In the genomic region with DNA sequence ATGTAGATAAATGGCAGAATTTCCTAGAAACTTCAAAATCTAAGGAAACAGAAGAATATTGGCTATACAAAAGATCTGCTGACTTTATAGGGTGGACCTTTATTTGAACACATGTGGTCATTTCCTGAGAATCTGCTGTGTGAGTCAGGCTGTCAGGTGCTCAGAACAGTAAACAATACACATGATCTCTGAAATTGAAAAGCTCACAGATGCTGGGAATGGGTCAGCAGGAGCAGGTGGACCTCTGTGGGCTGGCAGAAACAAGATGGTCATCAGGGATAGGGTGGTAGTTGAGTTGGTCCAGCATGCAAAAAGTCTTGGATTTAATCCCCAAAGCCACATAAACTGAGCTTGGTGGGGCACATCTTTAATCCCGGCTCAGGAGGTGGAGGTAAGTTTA, we compare ENCODE assay signal across 26 mouse cellular contexts. TPM values are rescaled to one million over a fixed set of nuclear protein-coding genes. Genes with fewer than 3 reads are reported as not detected.
DNase-seq lines count a peak whose midpoint lies in the region; ATAC-seq and TF ChIP-seq lines count a peak whose summit lies in the region.
"Had no signal": no experiment of that assay in that cellular context is flagged by ENCODE, and none has a peak within 500 bp of the region (broad histone marks: within the 10 kb centered on the region; RNA-seq: fewer than 3 reads in every experiment).

No protein-coding gene starts in this region.

- WGBS in intestine, embryonic 16.5 days = 92% methylated on average over 1 of the region's 1 CpGs
- WGBS in intestine, embryonic 15.5 days = 92% methylated on average over 1 of the region's 1 CpGs
- 100% methylated on average over 1 of the region's 1 CpGs for WGBS in macrophage (ENCODE audit: missing documents)
- WGBS in midbrain, embryonic 11.5 days = 86% methylated on average over 1 of the region's 1 CpGs

- no peak overlapping the region for H3K9ac ChIP-seq in intestine, embryonic 16.5 days (ENCODE audit: low read depth, low read length)
- no peak overlapping the region for H3K9ac ChIP-seq in intestine, embryonic 15.5 days
- no peak overlapping the region for H3K9ac ChIP-seq in midbrain, embryonic 11.5 days (ENCODE audit: low read length)
- H3K9ac ChIP-seq: limb, embryonic 13.5 days; neural tube, embryonic 13.5 days had no signal

- no peaks in the 10 kb centered on the region for H3K36me3 ChIP-seq in intestine, embryonic 16.5 days (ENCODE audit: control insufficient read depth, insufficient read depth, low read length)
- no peaks in the 10 kb centered on the region for H3K36me3 ChIP-seq in intestine, embryonic 15.5 days
- no peaks in the 10 kb centered on the region for H3K36me3 ChIP-seq in macrophage (ENCODE audit: inconsistent target)
- H3K36me3 ChIP-seq in midbrain, embryonic 11.5 days (ENCODE audit: control insufficient read depth, insufficient read depth, low read length) = no peaks in the 10 kb centered on the region
- H3K36me3 ChIP-seq: limb, embryonic 13.5 days had no signal

- peaks cover 29% of the 10 kb centered on the region; the same call in 1 of the 2 replicates for H3K79me2 ChIP-seq in macrophage (ENCODE audit: inconsistent target)

- DNase-seq in 3T3-L1 (ENCODE audit: low read depth, low spot score) = peak; percentile 62
- no peak for DNase-seq in midbrain, embryonic 11.5 days (ENCODE audit: low spot score, missing footprints)
- DNase-seq in right cerebral cortex, postnatal 14 days = no peak
- no peak for DNase-seq in right cerebral cortex, adult 18-20 months
- DNase-seq: adrenal gland, adult 2 months; adrenal gland, postnatal 36 days; cerebellum, adult 2 months; cerebellum, postnatal 14 days; gastrocnemius, postnatal 10 days; heart, postnatal 14 days; kidney, adult 11 months; kidney, postnatal 14 days; lung, adult 18-20 months; lung, postnatal 10 days; right cerebral cortex, postnatal 25 days; thymus, postnatal 4 days had no signal

- TF ChIP-seq CTCF in bone marrow macrophage, adult 2 months (IDR thresholded peaks at IDR 0.05; ENCODE audit: low read depth, low read length) = no peak

- TF ChIP-seq POLR2A in bone marrow macrophage, adult 2 months (IDR thresholded peaks at IDR 0.05; ENCODE audit: borderline replicate concordance, low read depth, low read length) = no peak

- H3K27ac ChIP-seq in intestine, embryonic 16.5 days (ENCODE audit: low read length) = peak overlapping the region; percentile 14; the same call in 1 of the 2 replicates
- no peak overlapping the region for H3K27ac ChIP-seq in intestine, embryonic 15.5 days
- H3K27ac ChIP-seq in bone marrow macrophage, adult 2 months (ENCODE audit: insufficient read depth, low read depth, low read length) = peak overlapping the region; percentile 61
- H3K27ac ChIP-seq in macrophage = peak overlapping the region; percentile 43
- no peak overlapping the region for H3K27ac ChIP-seq in midbrain, embryonic 11.5 days (ENCODE audit: low read depth, low read length)
- H3K27ac ChIP-seq: limb, embryonic 13.5 days; midbrain, embryonic 10.5 days; neural tube, embryonic 13.5 days had no signal

- ATAC-seq in intestine, embryonic 16.5 days = no peak
- no peak for ATAC-seq in intestine, embryonic 15.5 days
- ATAC-seq in midbrain, embryonic 11.5 days (ENCODE audit: low FRiP score) = no peak
- ATAC-seq: activated CD4-positive, CD25-positive, alpha-beta regulatory T cell, adult 4 months; forebrain, embryonic 16.5 days; hindbrain, embryonic 16.5 days had no signal

- no peak overlapping the region for H3K4me2 ChIP-seq in intestine, embryonic 16.5 days (ENCODE audit: low read depth, low read length)
- H3K4me2 ChIP-seq in intestine, embryonic 15.5 days (replicated peaks) = no peak overlapping the region
- H3K4me2 ChIP-seq in midbrain, embryonic 11.5 days = no peak overlapping the region
- H3K4me2 ChIP-seq: limb, embryonic 13.5 days; neural tube, embryonic 13.5 days had no signal

- H3K4me3 ChIP-seq in intestine, embryonic 16.5 days (ENCODE audit: low read length) = no peak overlapping the region
- no peak overlapping the region for H3K4me3 ChIP-seq in intestine, embryonic 15.5 days (replicated peaks)
- no peak overlapping the region for H3K4me3 ChIP-seq in bone marrow macrophage, adult 2 months (ENCODE audit: insufficient read depth, low read length)
- H3K4me3 ChIP-seq in macrophage (ENCODE audit: inconsistent target) = no peak overlapping the region
- no peak overlapping the region for H3K4me3 ChIP-seq in midbrain, embryonic 11.5 days (ENCODE audit: low read depth, low read length)
- H3K4me3 ChIP-seq: limb, embryonic 13.5 days; midbrain, embryonic 10.5 days; neural tube, embryonic 13.5 days had no signal

- no peaks in the 10 kb centered on the region for H3K27me3 ChIP-seq in intestine, embryonic 16.5 days (replicated peaks; ENCODE audit: control insufficient read depth, insufficient read depth, low read length)
- H3K27me3 ChIP-seq in intestine, embryonic 15.5 days (replicated peaks) = no peaks in the 10 kb centered on the region
- H3K27me3 ChIP-seq in midbrain, embryonic 11.5 days (ENCODE audit: control insufficient read depth, insufficient read depth, low read length) = no peaks in the 10 kb centered on the region
- H3K27me3 ChIP-seq: limb, embryonic 13.5 days; neural tube, embryonic 13.5 days had no signal

- no peaks in the 10 kb centered on the region for H3K9me3 ChIP-seq in intestine, embryonic 16.5 days (ENCODE audit: control insufficient read depth, low read length)
- H3K9me3 ChIP-seq in intestine, embryonic 15.5 days = no peaks in the 10 kb centered on the region
- H3K9me3 ChIP-seq in midbrain, embryonic 11.5 days (ENCODE audit: control insufficient read depth, low read length) = no peaks in the 10 kb centered on the region
- H3K9me3 ChIP-seq: limb, embryonic 13.5 days; midbrain, embryonic 10.5 days; neural tube, embryonic 13.5 days had no signal

- no peaks in the 10 kb centered on the region for H3K4me1 ChIP-seq in intestine, embryonic 16.5 days (ENCODE audit: control insufficient read depth, insufficient read depth, low read length)
- no peaks in the 10 kb centered on the region for H3K4me1 ChIP-seq in intestine, embryonic 15.5 days (replicated peaks)
- peaks cover 56% of the 10 kb centered on the region for H3K4me1 ChIP-seq in bone marrow macrophage, adult 2 months (ENCODE audit: control insufficient read depth, insufficient read depth, low read length)
- no peaks in the 10 kb centered on the region for H3K4me1 ChIP-seq in midbrain, embryonic 11.5 days (ENCODE audit: control insufficient read depth, insufficient read depth, low read length)
- H3K4me1 ChIP-seq: limb, embryonic 13.5 days; neural tube, embryonic 13.5 days had no signal

RNA-seq across cellular contexts. Expression of a gene that starts 53.8 kb away (rescaled TPM):
- polyA plus RNA-seq in intestine, embryonic 16.5 days (2015; fragmentation: Nextera tagmentation; extraction: Ambion mirVana) = 9.3 and 11.4 TPM in 2 replicates
- polyA plus RNA-seq in intestine, embryonic 15.5 days (2015; fragmentation: Nextera tagmentation; extraction: Ambion mirVana) = 11.6 and 11.8 TPM in 2 replicates
- polyA plus RNA-seq in bone marrow macrophage, adult 2 months (2012; ENCODE audit: insufficient read depth, insufficient read length, missing spikeins) = 6.2 and 6.9 TPM in 2 replicates
- total RNA-seq in macrophage (2018; cell fraction: chromatin; rRNA removed) = 10 to 100 TPM in 4 of 26 experiments, 1 to 10 TPM in 21, under 1 TPM in 1; 0.94 to 14.1 (median 6.1) TPM
- 1 to 10 TPM; 1.9 to 6.5 (median 5.2) TPM for total RNA-seq in macrophage (2018; cell fraction: cytosol; rRNA removed)
- total RNA-seq in macrophage (2018; cell fraction: nucleus; rRNA removed) = 10 to 100 TPM in 3 of 26 experiments, 1 to 10 TPM in 22, under 1 TPM in 1; 0.81 to 13.4 (median 6.3) TPM
- polyA plus RNA-seq in macrophage (2018) = 4.1 to 5.8 TPM (median 4.5 TPM) in 3 replicates
- 11.2 and 15.1 TPM in 2 replicates for polyA plus RNA-seq in midbrain, embryonic 11.5 days (2014; fragmentation: Nextera tagmentation; extraction: Ambion mirVana)

RNA-seq across cellular contexts. Expression of a gene that starts 54.0 kb away (rescaled TPM):
- polyA plus RNA-seq in intestine, embryonic 16.5 days (2015; fragmentation: Nextera tagmentation; extraction: Ambion mirVana) = 45.2 and 56.8 TPM in 2 replicates
- 54.6 and 63.6 TPM in 2 replicates for polyA plus RNA-seq in intestine, embryonic 15.5 days (2015; fragmentation: Nextera tagmentation; extraction: Ambion mirVana)
- 30.9 and 33.0 TPM in 2 replicates for polyA plus RNA-seq in bone marrow macrophage, adult 2 months (2012; ENCODE audit: insufficient read depth, insufficient read length, missing spikeins)
- 10 to 100 TPM; 43.2 to 98.0 (median 75.0) TPM for total RNA-seq in macrophage (2018; cell fraction: chromatin; rRNA removed)
- 10 to 100 TPM; 10.8 to 18.2 (median 14.3) TPM for total RNA-seq in macrophage (2018; cell fraction: cytosol; rRNA removed)
- 10 to 100 TPM; 24.2 to 94.2 (median 46.2) TPM for total RNA-seq in macrophage (2018; cell fraction: nucleus; rRNA removed)
- polyA plus RNA-seq in macrophage (2018) = 14.6 to 22.7 TPM (median 16.3 TPM) in 3 replicates
- polyA plus RNA-seq in midbrain, embryonic 11.5 days (2014; fragmentation: Nextera tagmentation; extraction: Ambion mirVana) = 54.1 and 62.2 TPM in 2 replicates

Comparison
In these comparisons a context has a peak if more than half of its experiments do, and no peak if none do; other contexts are left out.
1. H3K27ac ChIP-seq: peak in intestine, embryonic 16.5 days (single experiment), bone marrow macrophage, adult 2 months (single experiment) and macrophage (single experiment); none in intestine, embryonic 15.5 days (single experiment) and midbrain, embryonic 11.5 days (single experiment).